8 mouse cellular contexts compared by ENCODE assay signal in the genomic region with DNA sequence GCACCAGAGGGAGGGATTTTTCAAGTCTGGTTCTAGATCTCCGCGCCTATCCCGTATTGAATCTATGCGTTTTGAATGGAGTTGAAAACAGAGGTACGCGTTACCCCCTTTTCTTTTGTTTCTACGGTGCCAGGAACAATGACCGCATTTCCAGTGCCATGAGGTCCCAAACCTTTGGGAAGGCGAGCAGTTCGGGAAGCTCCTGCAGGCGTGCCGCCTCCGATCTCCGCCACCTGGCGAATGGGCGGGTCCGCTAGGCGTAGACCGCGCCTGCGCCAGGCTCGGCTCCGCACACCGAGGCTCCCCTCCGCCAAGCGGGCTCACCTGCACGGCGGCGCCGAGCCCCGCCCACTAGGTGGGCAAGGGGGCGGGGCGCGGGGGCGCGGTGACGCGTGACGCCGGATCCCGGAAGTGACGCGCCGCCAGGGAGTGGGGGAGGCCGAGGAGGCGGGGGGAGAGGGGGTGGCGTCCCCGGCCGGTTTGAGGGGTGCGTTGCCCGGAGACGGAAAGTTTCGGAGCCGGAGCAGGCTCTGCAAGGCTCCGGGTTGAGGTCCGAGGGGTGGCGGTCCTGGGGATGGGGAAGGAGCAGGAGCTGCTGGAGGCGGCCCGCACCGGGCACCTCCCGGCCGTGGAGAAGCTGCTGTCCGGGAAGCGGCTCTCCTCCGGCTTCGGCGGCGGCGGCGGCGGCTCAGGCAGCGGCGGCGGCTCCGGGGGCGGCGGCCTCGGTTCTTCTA. TPM values are rescaled to one million over a fixed set of nuclear protein-coding genes. Genes with fewer than 3 reads are reported as not detected.
DNase-seq lines count a peak whose midpoint lies in the region; ATAC-seq and TF ChIP-seq lines count a peak whose summit lies in the region.

Gene Anks1, plus strand, starts transcription at position 419 of the 734 bp plus-strand sequence.

- peaks cover 13% of the 10 kb centered on the region; the same call in 1 of the 2 replicates for H3K36me3 ChIP-seq in hindbrain, embryonic 14.5 days (replicated peaks; ENCODE audit: control insufficient read depth, insufficient read depth)

- peak within 1 kb of the TSS; percentile 91 for H3K4me3 ChIP-seq in hindbrain, embryonic 14.5 days (replicated peaks; ENCODE audit: low read length)
- peak within 1 kb of the TSS; percentile 90 for H3K4me3 ChIP-seq in left cerebral cortex, adult 2 months

- H3K9ac ChIP-seq in hindbrain, embryonic 14.5 days, result peak within 1 kb of the TSS; percentile 89

- ATAC-seq in hindbrain, embryonic 14.5 days (ENCODE audit: low FRiP score), result peak; percentile 90
- ATAC-seq in megakaryocyte, adult 5-6 weeks (ENCODE audit: poor library complexity, severe bottlenecking), result peak; percentile 74

- TF ChIP-seq CTCF in left cerebral cortex, adult 2 months (IDR thresholded peaks at IDR 0.05), result no peak; the same call in 1 of the 2 replicates

- peak within 1 kb of the TSS; percentile 92 for H3K4me2 ChIP-seq in hindbrain, embryonic 14.5 days (replicated peaks)

- H3K27ac ChIP-seq in hindbrain, embryonic 14.5 days, result peak within 1 kb of the TSS; percentile 92
- H3K27ac ChIP-seq in left cerebral cortex, adult 2 months, result peak within 1 kb of the TSS; percentile 90

- H3K27me3 ChIP-seq in hindbrain, embryonic 14.5 days (ENCODE audit: control insufficient read depth, insufficient read depth, low read length), result no peaks in the 10 kb centered on the region

- peaks cover 28% of the 10 kb centered on the region for H3K4me1 ChIP-seq in hindbrain, embryonic 14.5 days (replicated peaks; ENCODE audit: control insufficient read depth, insufficient read depth, low read length)

- DNase-seq in R1 (ENCODE audit: low read depth, low spot score), result peak; percentile 88
- peak; percentile 95 for DNase-seq in cerebellum, postnatal 14 days
- peak; percentile 49 to 62 for DNase-seq in frontal cortex, postnatal 25 days (ENCODE audit: low spot score in 2 of 2)
- peak; percentile 88 for DNase-seq in hindbrain, embryonic 14.5 days (ENCODE audit: low spot score)
- DNase-seq in left cerebral cortex, adult 2 months (ENCODE audit: extremely low spot score in 1 of 2, low spot score in 2 of 2), result peak; percentile 83 to 86
- peak; percentile 71 to 72 for DNase-seq in right cerebral cortex, adult 2 months (ENCODE audit: low spot score in 2 of 2)
- peak; percentile 89 for DNase-seq in urinary bladder, postnatal 14 days (ENCODE audit: low spot score)

- intact Hi-C loops in left cerebral cortex, adult 2 months (cut with DNase I), result loop anchor here (2.0 to 5.0 kb wide), 4 partner anchors 67 to 170 kb away; no protein-coding TSS in a partner anchor

- H3K9me3 ChIP-seq in hindbrain, embryonic 14.5 days (ENCODE audit: control insufficient read depth, low read length), result no peaks in the 10 kb centered on the region

- under 1% methylated on average over 61 of the region's 78 CpGs for WGBS in hindbrain, embryonic 14.5 days

RNA-seq across cellular contexts. Expression of gene Anks1, which starts in this region (rescaled TPM):
- polyA plus RNA-seq in hindbrain, embryonic 14.5 days (2014; fragmentation: Nextera tagmentation; extraction: Ambion mirVana), result 62.3 and 69.0 TPM in 2 replicates
- 10 to 100 TPM; 36.6 to 54.9 TPM for total RNA-seq in left cerebral cortex, adult 2 months (2021)
- total RNA-seq in megakaryocyte, adult 5-6 weeks (2015), result 17.9 and 25.9 TPM in 2 replicates
- 22.6 and 23.6 TPM in 2 replicates for total RNA-seq in megakaryocyte, adult 5-6 weeks (2017)

Comparison
In these comparisons a context has a peak if more than half of its experiments do, and no peak if none do; other contexts are left out.
1. Peak in every context shown above with its lines: DNase-seq, ATAC-seq, H3K4me3 ChIP-seq and H3K27ac ChIP-seq.